Mouse (Mus musculus) adrenal gland, postnatal 0 days (tissue): Measurements from ENCODE around the gene Tnfsf15. TPM values are rescaled to one million over a fixed set of nuclear protein-coding genes. Genes with fewer than 3 reads are reported as not detected.

Experiments
- polyA plus RNA-seq: library from polyadenylated mRNA; unstranded; fragments of >200 nt; fragmentation: Nextera tagmentation; extraction: Ambion mirVana; gene quantifications from 2 replicates; pipeline ENCODE4 v1.2.1, GENCODE M21; 2015

Gene Tnfsf15
- 0.05 and 0.11 TPM in 2 replicates for polyA plus RNA-seq

DNA sequence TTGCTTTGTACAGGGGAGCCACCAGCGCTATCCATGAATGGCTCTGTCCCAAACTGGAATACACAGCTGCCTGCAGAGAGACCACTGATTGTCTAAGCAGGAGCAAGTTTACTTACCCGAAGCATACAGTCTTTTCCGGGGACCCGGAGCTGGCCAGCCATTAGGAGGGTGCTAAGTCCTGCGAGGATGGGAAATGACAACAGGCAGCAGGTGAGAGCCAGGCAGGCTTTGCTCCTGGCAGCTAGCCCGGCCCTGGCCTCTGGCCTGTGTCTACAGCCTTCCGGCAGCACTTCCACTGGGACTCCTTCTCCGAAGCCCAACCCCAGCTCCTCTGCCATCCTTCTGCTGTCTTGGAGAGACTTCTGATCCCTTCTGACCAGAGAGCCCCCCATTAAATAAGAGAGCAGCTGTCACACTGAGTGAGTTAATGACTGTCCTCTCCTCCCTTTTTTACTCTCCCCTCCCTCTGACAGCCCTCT lies at the start of gene Tnfsf15:
Tnfsf15 (minus strand) TSS at position 421 of the 479 bp plus-strand sequence.

Other genes starting within 250 kb of the Tnfsf15 start
- gene Whrn, start 249.1 kb downstream of the Tnfsf15 start, polyA plus RNA-seq = 2.3 and 3.9 TPM in 2 replicates
- 318 and 326 TPM in 2 replicates for gene Atp6v1g1, start 200.3 kb downstream of the Tnfsf15 start, polyA plus RNA-seq
- 5.3 and 8.2 TPM in 2 replicates for gene Tmem268, start 186.3 kb downstream of the Tnfsf15 start, polyA plus RNA-seq
- gene Gm11213, start 139.9 kb downstream of the Tnfsf15 start, polyA plus RNA-seq = not detected in 2 replicates
- gene Tex48, start 122.7 kb downstream of the Tnfsf15 start, polyA plus RNA-seq = not detected in 2 replicates
- not detected in 2 replicates for gene Gm11214, start 81.7 kb downstream of the Tnfsf15 start, polyA plus RNA-seq
- gene Tnfsf8, start 116.2 kb upstream of the Tnfsf15 start, polyA plus RNA-seq = not detected in 2 replicates